Mouse (Mus musculus) neural tube, embryonic 12.5 days (tissue): ENCODE data around the gene Umad1. TPM values are rescaled to one million over a fixed set of nuclear protein-coding genes. Genes with fewer than 3 reads are reported as not detected.

Experiments used
- ATAC-seq: fragments of 200-750 bp; cut with Nextera tagmentation; 2 replicates; pipeline ENCODE4 v1.8.0; 2017; ENCODE audit warnings: low read depth, mild to moderate bottlenecking, moderate TSS enrichment, moderate library complexity; ENCODE audit not compliant: low FRiP score
- H3K27ac ChIP-seq: fragments of 300-500 bp; sonication (generic); 2 replicates; pipeline ENCODE4 v1.5.1; 2016
- H3K27me3 ChIP-seq: fragments of 300-500 bp; sonication (generic); replicated peaks from 2 replicates; pipeline ENCODE4 v1.6.1; 2016; ENCODE audit warnings: mild to moderate bottlenecking
- H3K36me3 ChIP-seq: fragments of 300-500 bp; sonication (generic); 2 replicates; pipeline ENCODE4 v1.6.1; 2016; ENCODE audit warnings: mild to moderate bottlenecking
- H3K4me1 ChIP-seq: fragments of 300-500 bp; sonication (generic); 2 replicates; pipeline ENCODE4 v1.6.1; 2016
- H3K4me2 ChIP-seq: fragments of 300-500 bp; sonication (generic); replicated peaks from 2 replicates; pipeline ENCODE4 v1.6.1; 2016; ENCODE audit warnings: mild to moderate bottlenecking
- H3K4me3 ChIP-seq: fragments of 300-500 bp; sonication (generic); 2 replicates; pipeline ENCODE4 v1.5.1; 2016
- H3K9ac ChIP-seq: fragments of 300-500 bp; sonication (generic); 2 replicates; pipeline ENCODE4 v1.6.1; 2016; ENCODE audit warnings: mild to moderate bottlenecking
- H3K9me3 ChIP-seq: fragments of 300-500 bp; sonication (generic); 2 replicates; pipeline ENCODE4 v1.6.1; 2016; ENCODE audit warnings: mild to moderate bottlenecking
- WGBS: fragments of 180-500 bp; shearing (Covaris S2); methylation state at CpG from one replicate; pipeline ENCODE4 v1.1.7; 2016; 5-methylcytosine and 5-hydroxymethylcytosine counted together
- polyA plus RNA-seq: library from polyadenylated mRNA; unstranded; fragments of >200 nt; fragmentation: Nextera tagmentation; extraction: Ambion mirVana; gene quantifications from 2 replicates; pipeline ENCODE4 v1.2.1, GENCODE M21; 2016

Umad1 gene
- polyA plus RNA-seq, 1 experiment from 2014 or later, result 30.5 TPM

GRCm38 (mm10) chr6:8377667-8378066 is 118.6 kb downstream of the Umad1 start:
- Histone ChIP-seq H3K4me3 (no peak overlapping the region), H3K27me3 (no peaks in the 10 kb centered on the region), H3K36me3 (peaks cover 9% of the 10 kb centered on the region; the same call in 1 of the 2 replicates), H3K4me1 (no peaks in the 10 kb centered on the region), H3K9ac (no peak overlapping the region), H3K9me3 (no peaks in the 10 kb centered on the region), H3K4me2 (no peak overlapping the region), H3K27ac (no peak overlapping the region)
- WGBS, result 96% methylated on average over 8 of the region's 8 CpGs
- no peak for ATAC-seq

GRCm38 (mm10) chr6:8389307-8389706 is 130.2 kb downstream of the Umad1 start:
- no peak overlapping the region for H3K4me3 ChIP-seq
- WGBS, result 98% methylated on average over 2 of the region's 2 CpGs
- no peak overlapping the region for H3K9ac ChIP-seq
- H3K36me3 ChIP-seq, result no peaks in the 10 kb centered on the region
- H3K4me2 ChIP-seq, result no peak overlapping the region
- ATAC-seq, result no peak
- H3K9me3 ChIP-seq, result no peaks in the 10 kb centered on the region
- H3K4me1 ChIP-seq, result no peaks in the 10 kb centered on the region
- H3K27ac ChIP-seq, result no peak overlapping the region
- H3K27me3 ChIP-seq, result no peaks in the 10 kb centered on the region

GRCm38 (mm10) chr6:8390296-8390695 is 131.2 kb downstream of the Umad1 start:
- H3K4me1 ChIP-seq, result peaks cover 3% of the 10 kb centered on the region; the same call in 1 of the 2 replicates
- ATAC-seq, result no peak
- H3K27ac ChIP-seq, result no peak overlapping the region
- 95% methylated on average over 6 of the region's 6 CpGs for WGBS
- no peak overlapping the region for H3K4me2 ChIP-seq
- H3K4me3 ChIP-seq, result no peak overlapping the region
- H3K9me3 ChIP-seq, result no peaks in the 10 kb centered on the region
- H3K9ac ChIP-seq, result no peak overlapping the region
- H3K36me3 ChIP-seq, result no peaks in the 10 kb centered on the region
- no peaks in the 10 kb centered on the region for H3K27me3 ChIP-seq

- WGBS, result 80% methylated on average over 2 of the region's 2 CpGs
- no peak overlapping the region for H3K4me2 ChIP-seq
- ATAC-seq, result no peak
These were observed 131.8 kb downstream of the Umad1 start for GRCm38 (mm10) chr6:8390935-8391334.

GRCm38 (mm10) chr6:8393029-8393428 is 133.9 kb downstream of the Umad1 start:
- Histone ChIP-seq H3K4me2 (no peak overlapping the region), H3K9ac (no peak overlapping the region), H3K27ac (no peak overlapping the region), H3K9me3 (no peaks in the 10 kb centered on the region), H3K36me3 (no peaks in the 10 kb centered on the region), H3K27me3 (no peaks in the 10 kb centered on the region), H3K4me1 (peaks cover 3% of the 10 kb centered on the region; the same call in 1 of the 2 replicates), H3K4me3 (no peak overlapping the region)
- WGBS, result 88% methylated on average over 4 of the region's 4 CpGs
- ATAC-seq, result no peak

More at GRCm38 (mm10) chr6:8390935-8391334, 131.8 kb downstream of the Umad1 start:
- no peaks in the 10 kb centered on the region for H3K9me3 ChIP-seq
- H3K4me3 ChIP-seq, result no peak overlapping the region
- no peaks in the 10 kb centered on the region for H3K27me3 ChIP-seq
- no peaks in the 10 kb centered on the region for H3K36me3 ChIP-seq
- H3K4me1 ChIP-seq, result peaks cover 3% of the 10 kb centered on the region; the same call in 1 of the 2 replicates
- no peak overlapping the region for H3K9ac ChIP-seq
- no peak overlapping the region for H3K27ac ChIP-seq

GRCm38 (mm10) chr6:8394044-8394443 is 135.0 kb downstream of the Umad1 start:
- no peaks in the 10 kb centered on the region for H3K27me3 ChIP-seq
- no peaks in the 10 kb centered on the region for H3K9me3 ChIP-seq
- no peak for ATAC-seq
- H3K4me3 ChIP-seq, result no peak overlapping the region
- no peak overlapping the region for H3K4me2 ChIP-seq
- H3K9ac ChIP-seq, result no peak overlapping the region
- H3K4me1 ChIP-seq, result peaks cover 3% of the 10 kb centered on the region; the same call in 1 of the 2 replicates
- no peak overlapping the region for H3K27ac ChIP-seq
- H3K36me3 ChIP-seq, result no peaks in the 10 kb centered on the region

- no peak overlapping the region for H3K9ac ChIP-seq
- H3K4me3 ChIP-seq, result no peak overlapping the region
- ATAC-seq, result peak; percentile 52
- H3K9me3 ChIP-seq, result no peaks in the 10 kb centered on the region
- WGBS, result 31% methylated on average over 4 of the region's 4 CpGs
- no peaks in the 10 kb centered on the region for H3K27me3 ChIP-seq
- H3K27ac ChIP-seq, result no peak overlapping the region
- H3K36me3 ChIP-seq, result no peaks in the 10 kb centered on the region
- no peak overlapping the region for H3K4me2 ChIP-seq
- H3K4me1 ChIP-seq, result peaks cover 3% of the 10 kb centered on the region; the same call in 1 of the 2 replicates
These were observed 136.0 kb downstream of the Umad1 start for GRCm38 (mm10) chr6:8395061-8395460.

- ATAC-seq, result no peak
- H3K36me3 ChIP-seq, result no peaks in the 10 kb centered on the region
- no peak overlapping the region for H3K4me2 ChIP-seq
- peaks cover 3% of the 10 kb centered on the region; the same call in 1 of the 2 replicates for H3K4me1 ChIP-seq
- WGBS, result 79% methylated on average over 7 of the region's 7 CpGs
- no peak overlapping the region for H3K9ac ChIP-seq
- H3K4me3 ChIP-seq, result no peak overlapping the region
- no peaks in the 10 kb centered on the region for H3K9me3 ChIP-seq
- no peaks in the 10 kb centered on the region for H3K27me3 ChIP-seq
- no peak overlapping the region for H3K27ac ChIP-seq
These were observed 138.2 kb downstream of the Umad1 start for GRCm38 (mm10) chr6:8397252-8397651.

- no peak overlapping the region for H3K9ac ChIP-seq
- no peaks in the 10 kb centered on the region for H3K36me3 ChIP-seq
- no peak overlapping the region for H3K4me2 ChIP-seq
- no peaks in the 10 kb centered on the region for H3K9me3 ChIP-seq
- H3K27ac ChIP-seq, result no peak overlapping the region
- peaks cover 3% of the 10 kb centered on the region; the same call in 1 of the 2 replicates for H3K4me1 ChIP-seq
- WGBS, result 76% methylated on average over 1 of the region's 1 CpGs
- H3K27me3 ChIP-seq, result no peaks in the 10 kb centered on the region
- H3K4me3 ChIP-seq, result no peak overlapping the region
- no peak for ATAC-seq
These were observed 140.6 kb downstream of the Umad1 start for GRCm38 (mm10) chr6:8399710-8400109.

GRCm38 (mm10) chr6:8403127-8403526 is 144.0 kb downstream of the Umad1 start:
- Histone ChIP-seq H3K9ac (no peak overlapping the region), H3K36me3 (no peaks in the 10 kb centered on the region), H3K27me3 (no peaks in the 10 kb centered on the region), H3K4me2 (no peak overlapping the region), H3K9me3 (no peaks in the 10 kb centered on the region), H3K4me1 (no peaks in the 10 kb centered on the region), H3K27ac (no peak overlapping the region), H3K4me3 (no peak overlapping the region)
- WGBS, result 92% methylated on average over 5 of the region's 5 CpGs
- no peak for ATAC-seq

- H3K27me3 ChIP-seq, result no peaks in the 10 kb centered on the region
- no peak overlapping the region for H3K4me3 ChIP-seq
- H3K4me1 ChIP-seq, result no peaks in the 10 kb centered on the region
- ATAC-seq, result no peak
- H3K27ac ChIP-seq, result no peak overlapping the region
- H3K9me3 ChIP-seq, result no peaks in the 10 kb centered on the region
- WGBS, result 89% methylated on average over 5 of the region's 5 CpGs
- no peak overlapping the region for H3K4me2 ChIP-seq
- H3K36me3 ChIP-seq, result no peaks in the 10 kb centered on the region
- H3K9ac ChIP-seq, result no peak overlapping the region
These were observed 146.8 kb downstream of the Umad1 start for GRCm38 (mm10) chr6:8405844-8406243.

- no peak for ATAC-seq
- Histone ChIP-seq H3K9me3 (no peaks in the 10 kb centered on the region), H3K9ac (no peak overlapping the region), H3K4me1 (no peaks in the 10 kb centered on the region), H3K4me3 (no peak overlapping the region), H3K36me3 (no peaks in the 10 kb centered on the region), H3K27me3 (no peaks in the 10 kb centered on the region), H3K27ac (no peak overlapping the region), H3K4me2 (no peak overlapping the region)
- 92% methylated on average over 2 of the region's 2 CpGs for WGBS
These were observed 149.2 kb downstream of the Umad1 start for GRCm38 (mm10) chr6:8408332-8408731.

GRCm38 (mm10) chr6:8409865-8410264 is 150.8 kb downstream of the Umad1 start:
- H3K27ac ChIP-seq, result no peak overlapping the region
- no peaks in the 10 kb centered on the region for H3K9me3 ChIP-seq
- no peak for ATAC-seq
- WGBS, result 89% methylated on average over 4 of the region's 4 CpGs
- no peaks in the 10 kb centered on the region for H3K27me3 ChIP-seq
- H3K36me3 ChIP-seq, result no peaks in the 10 kb centered on the region
- no peaks in the 10 kb centered on the region for H3K4me1 ChIP-seq
- H3K9ac ChIP-seq, result no peak overlapping the region
- no peak overlapping the region for H3K4me2 ChIP-seq
- H3K4me3 ChIP-seq, result no peak overlapping the region
